Mouse (Mus musculus): ENCODE data around the gene Nr4a1. TPM values are rescaled to one million over a fixed set of nuclear protein-coding genes. Genes with fewer than 3 reads are reported as not detected.

Nr4a1 gene
- total RNA-seq, 2 experiments from 2014 or later, result 5.5 to 6.3 TPM

- DNase-seq (ENCODE audit: low spot score), result no peak
- intact Hi-C loops (cut with DNase I), result no loop called here
These were observed 23.4 kb downstream of the Nr4a1 start for GRCm38 (mm10) chr15:101277351-101277899.

- intact Hi-C loops (cut with DNase I), result no loop called here
These were observed 24.5 kb downstream of the Nr4a1 start for GRCm38 (mm10) chr15:101278589-101278988.

GRCm38 (mm10) chr15:101279430-101279999 lies 25.4 kb downstream of the Nr4a1 start:
- intact Hi-C loops (cut with DNase I), result no loop called here
- no peak for DNase-seq (ENCODE audit: low spot score)

More at GRCm38 (mm10) chr15:101278589-101278988, 24.5 kb downstream of the Nr4a1 start:
- no peak for DNase-seq (ENCODE audit: low spot score)

- DNase-seq (ENCODE audit: low spot score), result no peak
- intact Hi-C loops (cut with DNase I), result loop anchor here (2.0 to 5.0 kb wide), 2 partner anchors 14 to 60 kb away; partner anchors contain the start of gene Grasp
These were observed 28.4 kb downstream of the Nr4a1 start for GRCm38 (mm10) chr15:101282471-101282870.

GRCm38 (mm10) chr15:101283183-101283910 lies 29.3 kb downstream of the Nr4a1 start:
- intact Hi-C loops (cut with DNase I), result loop anchor here (1.0 to 5.0 kb wide), 3 partner anchors 15 to 61 kb away; partner anchors contain the start of gene Grasp

GRCm38 (mm10) chr15:101283911-101284750 lies 30.1 kb downstream of the Nr4a1 start, which contains the start of gene Atg101:
Gene Atg101, plus strand, starts transcription at chr15:101284272.
- intact Hi-C loops (cut with DNase I), result loop anchor here (1.0 to 5.0 kb wide), 3 partner anchors 15 to 62 kb away; partner anchors contain the start of gene Grasp

More at GRCm38 (mm10) chr15:101283183-101283910, 29.3 kb downstream of the Nr4a1 start:
- no peak for DNase-seq (ENCODE audit: low spot score)

GRCm38 (mm10) chr15:101286129-101286770 lies 32.2 kb downstream of the Nr4a1 start:
- DNase-seq (ENCODE audit: low spot score), result no peak
- intact Hi-C loops (cut with DNase I), result no loop called here

More at GRCm38 (mm10) chr15:101283911-101284750, 30.1 kb downstream of the Nr4a1 start, which contains the start of gene Atg101:
- DNase-seq (ENCODE audit: low spot score), result peak; percentile 84

GRCm38 (mm10) chr15:101287361-101287760 lies 33.3 kb downstream of the Nr4a1 start:
- no peak for DNase-seq (ENCODE audit: low spot score)
- intact Hi-C loops (cut with DNase I), result no loop called here

GRCm38 (mm10) chr15:101290354-101290753 lies 36.3 kb downstream of the Nr4a1 start:
- intact Hi-C loops (cut with DNase I), result no loop called here

GRCm38 (mm10) chr15:101292012-101292411 lies 37.9 kb downstream of the Nr4a1 start:
- DNase-seq (ENCODE audit: low spot score), result no peak
- intact Hi-C loops (cut with DNase I), result no loop called here

More at GRCm38 (mm10) chr15:101290354-101290753, 36.3 kb downstream of the Nr4a1 start:
- DNase-seq (ENCODE audit: low spot score), result no peak

GRCm38 (mm10) chr15:101293025-101293621 lies 39.1 kb downstream of the Nr4a1 start, which contains the start of gene 6030408B16Rik:
Gene 6030408B16Rik, plus strand, starts transcription at chr15:101293212.
- intact Hi-C loops (cut with DNase I), result no loop called here
- DNase-seq (ENCODE audit: low spot score), result no peak

- intact Hi-C loops (cut with DNase I), result no loop called here
- no peak for DNase-seq (ENCODE audit: low spot score)
These were observed 40.2 kb downstream of the Nr4a1 start for GRCm38 (mm10) chr15:101294028-101294894.

GRCm38 (mm10) chr15:101295106-101295505 lies 41.0 kb downstream of the Nr4a1 start:
- DNase-seq (ENCODE audit: low spot score), result no peak
- intact Hi-C loops (cut with DNase I), result no loop called here

- no peak for DNase-seq (ENCODE audit: low spot score)
- intact Hi-C loops (cut with DNase I), result no loop called here
These were observed 41.5 kb downstream of the Nr4a1 start for GRCm38 (mm10) chr15:101295616-101296015.

- intact Hi-C loops (cut with DNase I), result no loop called here
- DNase-seq (ENCODE audit: low spot score), result no peak
These were observed 42.0 kb downstream of the Nr4a1 start for GRCm38 (mm10) chr15:101296091-101296490.

- DNase-seq (ENCODE audit: low spot score), result no peak
- intact Hi-C loops (cut with DNase I), result no loop called here
These were observed 43.9 kb downstream of the Nr4a1 start for GRCm38 (mm10) chr15:101297988-101298387.

- no peak for DNase-seq (ENCODE audit: low spot score)
These were observed 44.5 kb downstream of the Nr4a1 start for GRCm38 (mm10) chr15:101298550-101298949.

GRCm38 (mm10) chr15:101299480-101299960 lies 45.5 kb downstream of the Nr4a1 start:
- intact Hi-C loops (cut with DNase I), result no loop called here
- no peak for DNase-seq (ENCODE audit: low spot score)

More at GRCm38 (mm10) chr15:101298550-101298949, 44.5 kb downstream of the Nr4a1 start:
- intact Hi-C loops (cut with DNase I), result no loop called here
